Mouse (Mus musculus) midbrain, embryonic 11.5 days (tissue): ENCODE results near the gene Rnf212. TPM values are rescaled to one million over a fixed set of nuclear protein-coding genes. Genes with fewer than 3 reads are reported as not detected.

Experiments used
- ATAC-seq: fragments of 200-750 bp; cut with Nextera tagmentation; 2 replicates; pipeline ENCODE4 v1.8.0; 2017; ENCODE audit warnings: moderate TSS enrichment, moderate library complexity; ENCODE audit not compliant: low FRiP score
- DNase-seq: peaks from one replicate; pipeline ENCODE4 v3.0.0; 2015; ENCODE audit warnings: low spot score; ENCODE audit errors: missing footprints
- H3K27ac ChIP-seq: fragments of 300-500 bp; sonication (generic); 2 replicates; pipeline ENCODE4 v1.5.1; 2014; ENCODE audit warnings: low read depth, low read length
- H3K27me3 ChIP-seq: fragments of 300-500 bp; sonication (generic); 2 replicates; pipeline ENCODE4 v1.6.1; 2014; ENCODE audit warnings: mild to moderate bottlenecking, low read length, moderate library complexity, mixed read lengths; ENCODE audit not compliant: control insufficient read depth, insufficient read depth
- H3K36me3 ChIP-seq: fragments of 300-500 bp; sonication (generic); 2 replicates; pipeline ENCODE4 v1.6.1; 2014; ENCODE audit warnings: mild to moderate bottlenecking, low read length, moderate library complexity, mixed read lengths; ENCODE audit not compliant: control insufficient read depth, insufficient read depth
- H3K4me1 ChIP-seq: fragments of 300-500 bp; sonication (generic); 2 replicates; pipeline ENCODE4 v1.6.1; 2014; ENCODE audit warnings: low read length; ENCODE audit not compliant: control insufficient read depth, insufficient read depth
- H3K4me2 ChIP-seq: fragments of 300-500 bp; sonication (generic); 2 replicates; pipeline ENCODE4 v1.6.1; 2014; ENCODE audit warnings: mild to moderate bottlenecking, moderate library complexity
- H3K4me3 ChIP-seq: fragments of 300-500 bp; sonication (generic); 2 replicates; pipeline ENCODE4 v1.5.1; 2014; ENCODE audit warnings: low read depth, low read length
- H3K9ac ChIP-seq: fragments of 300-500 bp; sonication (generic); 2 replicates; pipeline ENCODE4 v1.6.1; 2014; ENCODE audit warnings: low read length
- H3K9me3 ChIP-seq: fragments of 300-500 bp; sonication (generic); 2 replicates; pipeline ENCODE4 v1.6.1; 2016; ENCODE audit warnings: low read length; ENCODE audit not compliant: control insufficient read depth
- WGBS: fragments of 180-500 bp; shearing (Covaris S2); extraction: QIAGEN DNeasy Blood & Tissue Kit; methylation state at CpG from one replicate; pipeline ENCODE4 v1.1.7; 2014; 5-methylcytosine and 5-hydroxymethylcytosine counted together
- polyA plus RNA-seq: library from polyadenylated mRNA; unstranded; fragments of >200 nt; fragmentation: Nextera tagmentation; extraction: Ambion mirVana; gene quantifications from 2 replicates; pipeline ENCODE4 v1.2.1, GENCODE M21; 2014

Rnf212 gene
- polyA plus RNA-seq, 1 experiment from 2014 or later, result not detected

DNA sequence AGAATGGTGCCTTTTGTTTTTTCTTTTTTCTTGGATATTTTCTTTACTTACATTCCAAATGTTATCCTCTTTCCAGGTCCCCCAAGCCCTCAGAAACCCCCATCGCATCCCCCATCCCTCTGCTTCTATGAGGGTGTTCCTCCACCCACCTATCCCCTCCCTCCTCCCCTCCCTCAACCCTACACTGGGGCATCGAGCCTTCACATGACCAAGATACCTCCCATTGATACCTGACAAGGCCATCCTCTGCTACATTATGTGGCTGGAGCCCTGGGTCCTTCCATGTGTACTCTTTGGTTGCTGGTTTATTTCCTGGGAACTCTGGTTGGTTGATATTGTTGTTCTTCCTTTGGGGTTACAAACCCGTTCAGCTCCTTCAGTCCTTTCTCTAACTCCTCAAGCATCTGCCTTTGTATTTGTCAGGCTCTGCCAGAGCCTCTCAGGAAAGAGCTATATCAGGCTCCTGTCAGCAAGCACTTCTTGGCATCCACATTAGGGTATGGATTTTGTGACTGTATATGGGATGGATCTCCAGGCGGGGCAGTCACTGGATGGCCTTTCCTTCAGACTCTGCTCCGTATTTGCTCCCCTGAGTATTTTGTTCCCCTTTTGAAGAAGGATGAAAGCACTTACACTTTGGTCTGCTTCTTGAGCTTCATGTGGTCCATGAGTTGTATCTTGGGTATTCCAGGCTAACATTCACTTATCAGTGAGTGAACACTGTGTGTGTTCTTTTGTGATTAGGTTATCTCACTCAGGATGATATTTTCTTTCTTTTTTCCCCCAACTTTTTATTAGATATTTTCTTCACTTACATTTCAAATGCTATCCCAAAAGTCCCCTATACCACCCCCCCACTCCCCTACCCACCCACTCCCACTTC, 24.2 kb downstream of the Rnf212 start:
- no peaks in the 10 kb centered on the region for H3K27me3 ChIP-seq
- ATAC-seq (no peak), DNase-seq (no peak)
- no peak overlapping the region for H3K4me3 ChIP-seq
- no peak overlapping the region for H3K9ac ChIP-seq
- no peak overlapping the region for H3K27ac ChIP-seq
- H3K36me3 ChIP-seq, result no peaks in the 10 kb centered on the region
- H3K9me3 ChIP-seq, result no peaks in the 10 kb centered on the region
- no peaks in the 10 kb centered on the region for H3K4me1 ChIP-seq
- WGBS, result 77% methylated on average over 5 of the region's 5 CpGs
- no peak overlapping the region for H3K4me2 ChIP-seq

DNA sequence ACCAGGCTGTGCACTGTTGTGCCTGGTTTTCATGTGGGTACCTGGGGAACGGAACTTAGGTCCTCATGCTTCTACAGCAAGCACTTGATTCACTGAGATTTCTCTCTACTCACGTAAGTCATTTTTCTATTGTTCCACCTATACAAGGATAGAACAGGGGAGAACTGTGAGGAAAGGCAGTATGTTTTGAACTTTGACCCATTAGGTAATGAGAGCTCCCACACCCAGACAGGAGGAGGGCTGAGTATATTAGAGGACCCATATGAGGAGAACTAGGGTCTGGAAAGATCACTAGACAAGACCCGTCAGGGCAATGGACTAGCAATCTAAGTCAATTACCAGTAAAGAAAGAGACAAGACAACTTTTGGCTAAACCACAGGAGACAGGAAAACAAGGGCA, 30.2 kb downstream of the Rnf212 start:
- Histone ChIP-seq H3K9ac (no peak overlapping the region), H3K9me3 (no peaks in the 10 kb centered on the region), H3K27ac (no peak overlapping the region), H3K4me1 (no peaks in the 10 kb centered on the region), H3K27me3 (no peaks in the 10 kb centered on the region), H3K4me2 (no peak overlapping the region), H3K4me3 (no peak overlapping the region), H3K36me3 (no peaks in the 10 kb centered on the region)
- no peak for ATAC-seq
- WGBS, result 83% methylated on average over 3 of the region's 3 CpGs
- DNase-seq, result no peak

DNA sequence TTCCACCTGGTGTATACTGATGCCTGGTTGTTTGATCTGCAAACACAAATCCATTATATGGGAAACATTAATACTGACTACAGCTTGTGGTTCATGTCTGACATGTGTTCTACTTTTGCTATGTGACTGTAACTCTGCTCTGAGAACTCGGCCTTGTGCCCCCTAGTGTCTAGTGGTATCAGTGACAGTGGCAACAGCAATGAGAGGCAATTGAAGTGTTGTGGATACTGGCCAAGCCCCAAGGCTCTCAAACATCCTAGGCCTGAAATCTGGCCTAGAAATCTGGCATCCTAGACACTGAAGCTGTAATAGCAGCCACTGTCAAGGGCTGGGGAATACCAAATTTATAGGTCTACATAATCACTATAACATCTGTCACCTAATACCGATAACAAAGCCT, 30.9 kb downstream of the Rnf212 start:
- no peaks in the 10 kb centered on the region for H3K4me1 ChIP-seq
- H3K4me3 ChIP-seq, result no peak overlapping the region
- 59% methylated on average over 2 of the region's 2 CpGs for WGBS
- H3K27ac ChIP-seq, result no peak overlapping the region
- H3K4me2 ChIP-seq, result no peak overlapping the region
- H3K27me3 ChIP-seq, result no peaks in the 10 kb centered on the region
- ATAC-seq (no peak), DNase-seq (no peak)
- H3K9ac ChIP-seq, result no peak overlapping the region
- H3K36me3 ChIP-seq, result no peaks in the 10 kb centered on the region
- no peaks in the 10 kb centered on the region for H3K9me3 ChIP-seq

DNA sequence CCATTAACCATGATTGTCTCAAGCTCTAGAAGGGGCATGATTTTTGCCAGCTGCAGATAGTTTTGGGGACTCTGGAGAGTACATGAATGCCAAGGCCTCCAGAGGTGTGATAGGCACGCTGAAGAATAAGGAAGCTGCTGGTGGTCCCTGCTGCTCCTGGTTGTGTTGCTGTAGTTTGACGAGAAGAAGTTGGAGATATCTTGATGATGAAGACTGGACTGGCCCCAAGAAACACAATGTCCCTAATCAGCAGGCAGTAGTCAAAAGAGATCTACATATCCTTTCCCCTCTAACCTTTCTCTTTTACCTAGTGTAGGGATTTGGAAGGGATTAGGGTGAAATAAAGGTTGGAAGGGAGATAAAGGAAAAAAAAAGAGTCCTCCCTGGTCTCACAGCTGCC, 32.2 kb downstream of the Rnf212 start:
- no peaks in the 10 kb centered on the region for H3K9me3 ChIP-seq
- H3K9ac ChIP-seq, result no peak overlapping the region
- H3K27ac ChIP-seq, result no peak overlapping the region
- WGBS, result 55% methylated on average over 2 of the region's 2 CpGs
- DNase-seq (no peak), ATAC-seq (no peak)
- no peaks in the 10 kb centered on the region for H3K27me3 ChIP-seq
- H3K36me3 ChIP-seq, result no peaks in the 10 kb centered on the region
- no peaks in the 10 kb centered on the region for H3K4me1 ChIP-seq
- no peak overlapping the region for H3K4me2 ChIP-seq
- H3K4me3 ChIP-seq, result no peak overlapping the region

DNA sequence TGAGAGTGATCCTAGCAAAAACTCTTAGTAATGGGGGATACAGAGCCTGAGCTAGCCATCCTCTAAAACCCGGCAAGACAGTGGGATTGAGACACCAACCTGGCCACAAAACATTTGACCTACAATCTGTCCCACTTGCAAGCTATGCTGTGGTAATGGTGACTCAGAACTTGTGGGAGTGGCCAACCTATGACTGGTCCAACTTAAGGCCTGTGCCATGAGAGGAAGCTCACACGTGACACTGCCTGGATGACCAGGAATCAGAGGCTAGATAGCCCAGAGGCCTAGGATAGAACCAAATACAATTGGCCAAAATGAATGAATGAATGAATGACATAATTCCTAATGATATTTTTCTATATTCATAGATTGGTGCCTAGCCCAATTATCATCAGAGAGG, 32.9 kb downstream of the Rnf212 start:
- H3K9me3 ChIP-seq, result no peaks in the 10 kb centered on the region
- no peaks in the 10 kb centered on the region for H3K27me3 ChIP-seq
- no peak overlapping the region for H3K4me3 ChIP-seq
- H3K4me1 ChIP-seq, result no peaks in the 10 kb centered on the region
- WGBS, result 79% methylated on average over 2 of the region's 2 CpGs
- no peak for ATAC-seq
- H3K9ac ChIP-seq, result no peak overlapping the region
- H3K4me2 ChIP-seq, result no peak overlapping the region
- no peak overlapping the region for H3K27ac ChIP-seq
- no peaks in the 10 kb centered on the region for H3K36me3 ChIP-seq
- no peak for DNase-seq

DNA sequence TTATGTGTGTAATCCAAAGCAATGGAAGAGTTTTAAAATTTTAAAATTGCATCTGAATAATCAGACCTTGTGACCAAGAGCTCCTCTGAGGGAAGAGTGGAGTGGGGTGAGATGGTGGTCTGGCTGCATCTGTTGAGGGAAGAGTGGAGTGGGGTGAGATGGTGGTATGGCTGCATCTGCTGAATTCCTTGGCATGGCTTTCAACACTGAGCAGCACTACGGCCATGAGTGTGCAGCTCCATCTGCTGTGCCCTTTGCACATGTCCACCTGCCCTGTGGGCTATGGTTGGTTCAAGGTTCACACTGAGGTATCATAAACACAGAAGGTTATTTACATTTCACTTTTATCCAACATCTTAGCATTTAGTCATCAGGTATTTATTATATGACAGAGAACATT, 47.4 kb downstream of the Rnf212 start:
- WGBS, result 95% methylated on average over 1 of the region's 1 CpGs
- H3K4me2 ChIP-seq, result no peak overlapping the region
- no peaks in the 10 kb centered on the region for H3K4me1 ChIP-seq
- 0 out of 2 replicates have a peak, but pooled peaks have one; percentile 30 for ATAC-seq
- no peaks in the 10 kb centered on the region for H3K36me3 ChIP-seq
- no peak overlapping the region for H3K27ac ChIP-seq
- DNase-seq, result no peak
- no peaks in the 10 kb centered on the region for H3K9me3 ChIP-seq
- H3K9ac ChIP-seq, result no peak overlapping the region
- no peaks in the 10 kb centered on the region for H3K27me3 ChIP-seq
- H3K4me3 ChIP-seq, result no peak overlapping the region

DNA sequence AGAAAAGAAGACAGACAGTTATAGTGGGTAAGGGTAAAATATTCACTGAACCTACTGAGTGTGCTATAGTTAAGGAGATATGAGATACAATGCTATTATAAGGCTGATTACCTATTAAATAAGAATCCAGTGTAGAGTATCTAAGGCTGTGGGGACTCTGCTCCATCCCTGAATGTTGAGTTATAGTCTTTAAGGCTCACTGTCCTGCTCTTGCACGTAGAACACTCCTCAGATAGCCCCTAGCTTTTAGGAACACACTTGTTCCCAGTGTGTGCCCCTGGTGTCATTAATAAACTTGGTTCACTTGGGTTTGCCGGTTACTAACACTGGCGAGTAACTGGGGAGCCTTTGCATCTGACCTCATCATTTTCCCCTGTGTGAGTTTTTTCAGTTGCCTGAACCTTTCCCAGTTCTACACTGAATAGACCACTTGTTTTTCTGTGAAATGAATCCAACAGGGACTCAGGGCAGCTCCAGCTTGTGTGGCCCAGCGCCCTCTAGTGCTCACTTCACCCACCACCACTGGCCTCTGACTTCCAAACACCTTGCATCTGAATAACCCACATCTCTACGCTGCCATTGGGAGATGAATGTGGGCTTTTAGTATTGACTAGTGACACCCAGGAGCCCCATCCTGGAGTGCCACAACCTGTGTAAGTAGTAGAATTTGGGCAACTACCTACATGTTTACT, 48.1 kb downstream of the Rnf212 start:
- Histone ChIP-seq H3K36me3 (no peaks in the 10 kb centered on the region), H3K4me2 (no peak overlapping the region), H3K4me1 (no peaks in the 10 kb centered on the region), H3K9me3 (no peaks in the 10 kb centered on the region), H3K27me3 (no peaks in the 10 kb centered on the region), H3K4me3 (no peak overlapping the region), H3K27ac (no peak overlapping the region), H3K9ac (no peak overlapping the region)
- ATAC-seq (peak; percentile 87), DNase-seq (peak; percentile 96)
- WGBS, result 28% methylated on average over 5 of the region's 5 CpGs

DNA sequence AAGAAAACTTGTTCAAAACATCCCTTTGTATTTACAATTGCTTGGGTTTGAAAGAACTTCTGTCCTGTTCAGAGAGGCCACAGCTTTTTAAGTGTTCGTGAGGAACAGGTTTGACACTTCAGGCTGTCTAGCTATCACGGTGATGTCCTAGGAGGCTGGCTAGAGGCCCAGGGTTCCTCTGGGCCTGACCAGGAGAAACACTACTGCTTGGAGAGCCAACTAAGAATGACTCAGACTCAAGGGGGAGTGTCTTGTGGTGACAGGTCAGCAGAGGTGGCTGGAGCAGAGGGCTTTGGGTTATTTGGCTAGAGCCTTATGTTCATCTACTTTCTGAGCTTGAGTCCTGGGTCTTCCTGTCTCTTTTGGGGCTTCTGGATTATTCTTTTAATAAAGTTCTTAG, 50.8 kb downstream of the Rnf212 start:
- H3K27me3 ChIP-seq, result no peaks in the 10 kb centered on the region
- no peak overlapping the region for H3K4me3 ChIP-seq
- no peak overlapping the region for H3K27ac ChIP-seq
- H3K36me3 ChIP-seq, result no peaks in the 10 kb centered on the region
- no peak overlapping the region for H3K9ac ChIP-seq
- DNase-seq, result no peak
- 87% methylated on average over 2 of the region's 2 CpGs for WGBS
- ATAC-seq, result no peak
- H3K4me1 ChIP-seq, result no peaks in the 10 kb centered on the region
- H3K4me2 ChIP-seq, result no peak overlapping the region
- H3K9me3 ChIP-seq, result no peaks in the 10 kb centered on the region

DNA sequence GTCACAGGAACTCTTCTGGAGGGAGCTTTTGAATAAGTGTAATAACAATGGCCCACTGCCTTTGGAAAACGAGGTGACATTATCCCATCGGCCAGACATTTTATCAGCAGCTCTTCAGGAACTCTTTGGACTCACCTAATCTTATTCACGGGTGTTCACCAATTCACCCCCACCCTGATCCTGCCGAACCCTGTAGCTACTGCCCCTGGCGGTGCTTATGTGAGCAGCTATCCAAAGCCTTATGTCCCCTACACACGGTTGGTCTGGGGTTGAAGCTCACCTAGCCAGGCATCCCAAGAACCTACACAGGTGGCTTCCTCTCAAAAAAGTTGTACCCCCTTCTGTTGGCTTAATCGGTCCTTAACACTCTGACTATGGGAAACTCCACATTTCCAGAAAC, 55.0 kb downstream of the Rnf212 start:
- Histone ChIP-seq H3K27me3 (no peaks in the 10 kb centered on the region), H3K27ac (no peak overlapping the region), H3K36me3 (no peaks in the 10 kb centered on the region), H3K4me1 (peaks cover 4% of the 10 kb centered on the region; the same call in 1 of the 2 replicates), H3K4me3 (no peak overlapping the region), H3K9ac (no peak overlapping the region), H3K9me3 (no peaks in the 10 kb centered on the region), H3K4me2 (no peak overlapping the region)
- 73% methylated on average over 7 of the region's 7 CpGs for WGBS
- DNase-seq (no peak), ATAC-seq (no peak)
